Mouse (Mus musculus) heart, embryonic 12.5 days (tissue): ENCODE results near the gene Pip5k1b. TPM values are rescaled to one million over a fixed set of nuclear protein-coding genes. Genes with fewer than 3 reads are reported as not detected.

ENCODE experiments used
- ATAC-seq: fragments of 200-750 bp; cut with Nextera tagmentation; 2 replicates; pipeline ENCODE4 v1.8.0; 2017; ENCODE audit warnings: moderate TSS enrichment, moderate library complexity; ENCODE audit not compliant: insufficient number of reproducible peaks, low FRiP score
- H3K27ac ChIP-seq: fragments of 300-500 bp; sonication (generic); 2 replicates; pipeline ENCODE4 v1.5.1; 2016; ENCODE audit warnings: mild to moderate bottlenecking, moderate library complexity; ENCODE audit not compliant: poor library complexity, severe bottlenecking
- H3K27me3 ChIP-seq: fragments of 300-500 bp; sonication (generic); replicated peaks from 2 replicates; pipeline ENCODE4 v1.6.1; 2016; ENCODE audit warnings: mild to moderate bottlenecking, moderate library complexity
- H3K36me3 ChIP-seq: fragments of 300-500 bp; sonication (generic); 2 replicates; pipeline ENCODE4 v1.6.1; 2016; ENCODE audit warnings: mild to moderate bottlenecking, moderate library complexity
- H3K4me1 ChIP-seq: fragments of 300-500 bp; sonication (generic); replicated peaks from 2 replicates; pipeline ENCODE4 v1.6.1; 2016; ENCODE audit warnings: mild to moderate bottlenecking
- H3K4me2 ChIP-seq: fragments of 300-500 bp; sonication (generic); 2 replicates; pipeline ENCODE4 v1.6.1; 2016; ENCODE audit warnings: mild to moderate bottlenecking, moderate library complexity
- H3K4me3 ChIP-seq: fragments of 300-500 bp; sonication (generic); 2 replicates; pipeline ENCODE4 v1.5.1; 2016; ENCODE audit warnings: mild to moderate bottlenecking
- H3K9ac ChIP-seq: fragments of 300-500 bp; sonication (generic); 2 replicates; pipeline ENCODE4 v1.6.1; 2016; ENCODE audit warnings: mild to moderate bottlenecking, moderate library complexity
- H3K9me3 ChIP-seq: fragments of 300-500 bp; sonication (generic); replicated peaks from 2 replicates; pipeline ENCODE4 v1.6.1; 2016; ENCODE audit warnings: mild to moderate bottlenecking, moderate library complexity
- WGBS: fragments of 180-500 bp; shearing (Covaris S2); methylation state at CpG from one replicate; pipeline ENCODE4 v1.1.7; 2016; 5-methylcytosine and 5-hydroxymethylcytosine counted together
- polyA plus RNA-seq: library from polyadenylated mRNA; unstranded; fragments of >200 nt; fragmentation: Nextera tagmentation; extraction: Ambion mirVana; gene quantifications from 2 replicates; pipeline ENCODE4 v1.2.1, GENCODE M21; 2016

Pip5k1b gene
- polyA plus RNA-seq, 1 experiment from 2014 or later, result 9.4 TPM

DNA sequence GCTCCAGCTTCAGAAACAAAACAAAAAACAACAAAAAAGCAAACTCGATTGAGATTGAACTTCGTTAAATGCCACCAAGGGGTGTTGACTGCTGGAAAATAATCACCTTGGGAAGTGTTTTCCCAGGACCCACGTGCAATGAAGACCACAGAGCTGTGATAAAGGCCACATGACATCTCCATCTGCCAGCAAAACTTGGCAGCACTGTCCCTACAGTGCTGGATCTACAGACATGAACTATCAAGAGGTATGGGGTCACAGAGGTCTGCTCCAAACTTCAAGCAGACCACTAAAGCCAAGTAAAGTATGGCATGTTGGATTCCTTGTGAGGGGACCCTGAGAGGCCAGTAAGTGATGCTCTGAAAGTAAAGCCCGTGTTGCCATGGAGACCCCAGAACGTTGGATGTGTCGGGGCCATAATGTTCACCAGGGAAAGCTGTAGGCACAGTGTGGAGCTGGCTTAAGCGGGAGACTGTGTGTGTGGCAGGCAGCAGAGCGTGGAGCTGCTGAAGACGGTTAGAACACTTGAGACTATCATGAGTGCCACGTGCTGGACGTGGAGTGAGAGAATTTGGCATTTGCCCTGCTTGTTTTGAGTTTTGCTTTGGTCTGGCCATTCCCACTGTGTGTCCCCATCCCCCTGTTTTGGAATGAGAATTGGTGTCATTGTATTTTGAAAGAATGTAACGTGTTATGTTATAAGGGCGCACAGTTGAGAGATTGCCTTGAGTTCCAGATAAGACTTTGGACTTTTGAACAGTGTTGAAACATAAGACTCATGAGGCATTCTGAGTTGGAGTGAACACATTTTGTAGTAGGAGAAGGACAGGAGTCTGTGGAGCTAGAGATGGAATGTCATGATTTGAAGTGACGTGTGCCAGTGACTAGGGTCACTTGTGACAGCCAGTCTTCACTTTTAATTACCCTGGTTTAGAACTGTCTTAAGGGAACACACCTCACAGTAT lies 12.0 kb downstream of the Pip5k1b start:
- WGBS, result 57% methylated on average over 14 of the region's 14 CpGs

GRCm38 (mm10) chr19:24542293-24542675 lies 13.4 kb downstream of the Pip5k1b start:
- H3K27me3 ChIP-seq, result no peaks in the 10 kb centered on the region
- no peak overlapping the region for H3K4me3 ChIP-seq
- H3K9ac ChIP-seq, result no peak overlapping the region
- no peaks in the 10 kb centered on the region for H3K36me3 ChIP-seq
- no peaks in the 10 kb centered on the region for H3K9me3 ChIP-seq
- peaks cover 42% of the 10 kb centered on the region for H3K4me1 ChIP-seq
- H3K4me2 ChIP-seq, result no peak overlapping the region
- H3K27ac ChIP-seq, result no peak overlapping the region
- no peak for ATAC-seq
- 90% methylated on average over 7 of the region's 7 CpGs for WGBS

More for the DNA sequence above, 12.0 kb downstream of the Pip5k1b start:
- ATAC-seq, result 0 out of 2 replicates have a peak, but pooled peaks have one; percentile 11
- Histone ChIP-seq H3K9me3 (peaks cover 9% of the 10 kb centered on the region), H3K4me3 (no peak overlapping the region), H3K9ac (no peak overlapping the region), H3K27ac (peak overlapping the region; percentile 6; the same call in 1 of the 2 replicates), H3K4me2 (no peak overlapping the region), H3K4me1 (peaks cover 38% of the 10 kb centered on the region), H3K36me3 (peaks cover 8% of the 10 kb centered on the region; the same call in 1 of the 2 replicates), H3K27me3 (no peaks in the 10 kb centered on the region)

- no peak for ATAC-seq
- Histone ChIP-seq H3K4me3 (no peak overlapping the region), H3K9ac (no peak overlapping the region), H3K27me3 (no peaks in the 10 kb centered on the region), H3K9me3 (no peaks in the 10 kb centered on the region), H3K27ac (no peak overlapping the region), H3K36me3 (no peaks in the 10 kb centered on the region), H3K4me1 (peaks cover 42% of the 10 kb centered on the region), H3K4me2 (no peak overlapping the region)
- 80% methylated on average over 17 of the region's 17 CpGs for WGBS
Observed at GRCm38 (mm10) chr19:24541669-24542292, 13.9 kb downstream of the Pip5k1b start.

- H3K4me1 ChIP-seq, result peaks cover 39% of the 10 kb centered on the region
- no peak overlapping the region for H3K4me3 ChIP-seq
- H3K36me3 ChIP-seq, result no peaks in the 10 kb centered on the region
- 82% methylated on average over 10 of the region's 10 CpGs for whole genome bisulfite sequencing
- no peak overlapping the region for H3K27ac ChIP-seq
- H3K9me3 ChIP-seq, result no peaks in the 10 kb centered on the region
- H3K9ac ChIP-seq, result no peak overlapping the region
- no peaks in the 10 kb centered on the region for H3K27me3 ChIP-seq
- ATAC-seq, result no peak
- no peak overlapping the region for H3K4me2 ChIP-seq
Observed at GRCm38 (mm10) chr19:24540952-24541668, 14.6 kb downstream of the Pip5k1b start.

GRCm38 (mm10) chr19:24539041-24539440 lies 16.6 kb downstream of the Pip5k1b start:
- Histone ChIP-seq H3K9ac (no peak overlapping the region), H3K36me3 (no peaks in the 10 kb centered on the region), H3K9me3 (no peaks in the 10 kb centered on the region), H3K4me3 (no peak overlapping the region), H3K27ac (no peak overlapping the region), H3K4me1 (peaks cover 39% of the 10 kb centered on the region), H3K27me3 (no peaks in the 10 kb centered on the region), H3K4me2 (no peak overlapping the region)
- 68% methylated on average over 1 of the region's 1 CpGs for WGBS
- no peak for ATAC-seq

DNA sequence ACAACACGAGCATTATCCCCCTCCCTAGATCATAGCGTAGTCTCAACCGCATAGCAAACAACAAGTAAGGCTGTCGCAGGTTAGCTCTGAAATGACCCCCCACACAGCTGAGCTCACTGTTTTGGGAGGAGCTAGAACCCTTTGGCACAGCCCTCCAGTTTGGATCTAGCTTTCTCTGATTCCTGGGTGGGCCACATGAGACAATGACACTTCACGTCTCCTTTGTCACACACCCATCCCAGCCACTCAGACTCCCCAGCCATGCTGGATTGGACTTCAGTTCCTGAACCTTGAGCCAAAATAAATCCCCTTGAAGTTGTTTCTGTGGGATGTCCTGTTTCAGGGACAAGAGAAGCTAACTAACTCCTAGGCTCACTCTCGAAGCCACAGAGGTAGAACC lies 17.5 kb downstream of the Pip5k1b start:
- Histone ChIP-seq H3K4me2 (no peak overlapping the region), H3K4me1 (peaks cover 31% of the 10 kb centered on the region), H3K27me3 (no peaks in the 10 kb centered on the region), H3K4me3 (no peak overlapping the region), H3K9ac (no peak overlapping the region), H3K9me3 (no peaks in the 10 kb centered on the region), H3K36me3 (no peaks in the 10 kb centered on the region), H3K27ac (no peak overlapping the region)
- WGBS, result 81% methylated on average over 6 of the region's 6 CpGs
- ATAC-seq, result no peak

GRCm38 (mm10) chr19:24537691-24538090 lies 18.0 kb downstream of the Pip5k1b start:
- H3K9ac ChIP-seq, result no peak overlapping the region
- 75% methylated on average over 4 of the region's 4 CpGs for WGBS
- H3K9me3 ChIP-seq, result no peaks in the 10 kb centered on the region
- no peaks in the 10 kb centered on the region for H3K36me3 ChIP-seq
- H3K4me1 ChIP-seq, result peaks cover 27% of the 10 kb centered on the region
- H3K4me2 ChIP-seq, result no peak overlapping the region
- no peak overlapping the region for H3K4me3 ChIP-seq
- H3K27me3 ChIP-seq, result no peaks in the 10 kb centered on the region
- no peak overlapping the region for H3K27ac ChIP-seq
- ATAC-seq, result no peak

GRCm38 (mm10) chr19:24536920-24537319 lies 18.8 kb downstream of the Pip5k1b start:
- Histone ChIP-seq H3K9me3 (no peaks in the 10 kb centered on the region), H3K27me3 (no peaks in the 10 kb centered on the region), H3K36me3 (no peaks in the 10 kb centered on the region), H3K4me2 (no peak overlapping the region), H3K4me3 (no peak overlapping the region), H3K4me1 (peaks cover 27% of the 10 kb centered on the region), H3K9ac (no peak overlapping the region), H3K27ac (no peak overlapping the region)
- ATAC-seq, result no peak
- WGBS, result 90% methylated on average over 5 of the region's 5 CpGs

GRCm38 (mm10) chr19:24536280-24536679 lies 19.4 kb downstream of the Pip5k1b start:
- no peak for ATAC-seq
- Histone ChIP-seq H3K27ac (no peak overlapping the region), H3K4me3 (no peak overlapping the region), H3K4me1 (peaks cover 22% of the 10 kb centered on the region), H3K36me3 (no peaks in the 10 kb centered on the region), H3K27me3 (no peaks in the 10 kb centered on the region), H3K9me3 (no peaks in the 10 kb centered on the region), H3K9ac (no peak overlapping the region), H3K4me2 (no peak overlapping the region)
- WGBS, result 76% methylated on average over 3 of the region's 3 CpGs

DNA sequence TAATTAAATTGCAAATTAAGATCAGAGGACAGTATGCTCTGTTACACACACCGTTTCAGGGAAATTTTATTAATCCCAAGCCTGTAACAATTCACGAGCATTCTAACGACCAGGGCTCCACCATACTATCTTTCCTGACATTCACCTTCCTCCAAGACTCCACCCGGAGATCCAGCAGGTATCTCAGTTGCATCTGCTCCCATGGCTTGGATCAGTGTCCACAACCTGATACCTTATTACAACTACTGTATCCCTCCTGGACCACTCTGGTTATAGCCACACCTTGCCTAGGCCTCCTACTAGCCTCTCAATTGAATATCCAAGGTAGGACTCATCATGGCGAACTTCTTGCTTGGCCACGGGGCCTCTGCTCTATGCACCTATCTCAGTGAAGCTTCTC lies 20.5 kb downstream of the Pip5k1b start:
- Histone ChIP-seq H3K4me3 (no peak overlapping the region), H3K4me1 (peaks cover 20% of the 10 kb centered on the region), H3K9ac (no peak overlapping the region; the same call in 1 of the 2 replicates), H3K27me3 (no peaks in the 10 kb centered on the region), H3K9me3 (no peaks in the 10 kb centered on the region), H3K4me2 (peak overlapping the region; percentile 52), H3K36me3 (no peaks in the 10 kb centered on the region), H3K27ac (peak overlapping the region; percentile 68)
- no peak; the same call in 1 of the 2 replicates for ATAC-seq
- 80% methylated on average over 6 of the region's 6 CpGs for WGBS

DNA sequence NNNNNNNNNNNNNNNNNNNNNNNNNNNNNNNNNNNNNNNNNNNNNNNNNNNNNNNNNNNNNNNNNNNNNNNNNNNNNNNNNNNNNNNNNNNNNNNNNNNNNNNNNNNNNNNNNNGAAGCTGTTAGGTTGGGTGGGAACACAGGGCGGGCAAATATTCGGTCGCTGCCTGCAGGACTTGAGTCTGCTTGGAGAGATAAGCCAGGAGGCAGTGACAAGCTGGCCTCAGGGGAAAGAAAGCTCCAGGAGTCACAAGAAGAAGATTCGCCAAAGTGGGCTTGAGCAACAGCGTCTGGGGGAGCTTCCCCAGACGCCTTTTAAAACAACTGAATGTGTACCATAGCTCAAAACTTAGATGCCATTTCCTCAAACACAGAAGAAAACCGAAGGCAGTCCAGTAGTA lies 20.9 kb downstream of the Pip5k1b start:
- peak overlapping the region; percentile 68 for H3K27ac ChIP-seq
- peak overlapping the region; percentile 52 for H3K4me2 ChIP-seq
- no peak overlapping the region for H3K4me3 ChIP-seq
- H3K4me1 ChIP-seq, result peaks cover 20% of the 10 kb centered on the region
- H3K9me3 ChIP-seq, result no peaks in the 10 kb centered on the region
- H3K27me3 ChIP-seq, result no peaks in the 10 kb centered on the region
- H3K9ac ChIP-seq, result peak overlapping the region; percentile 62; the same call in 1 of the 2 replicates
- H3K36me3 ChIP-seq, result no peaks in the 10 kb centered on the region
- WGBS, result 20% methylated on average over 7 of the region's 7 CpGs
- peak; percentile 93 for ATAC-seq
